Mouse (Mus musculus): Measurements from ENCODE around the gene Mcoln2.

- TF ChIP-seq MAFK (IDR thresholded peaks at IDR 0.05; ENCODE audit: insufficient read depth, low read depth, low read length) (no peak), CHD2 (IDR thresholded peaks at IDR 0.05; ENCODE audit: low read depth, low read length) (no peak)
These were observed 35.5 kb downstream of the Mcoln2 start for GRCm38 (mm10) chr3:146184992-146185657.
